Mouse (Mus musculus): ENCODE results near the gene Pex11a. TPM values are rescaled to one million over a fixed set of nuclear protein-coding genes. Genes with fewer than 3 reads are reported as not detected.

Pex11a gene
- total RNA-seq, 2 experiments from 2014 or later, result 9.8 to 11.5 TPM

DNA sequence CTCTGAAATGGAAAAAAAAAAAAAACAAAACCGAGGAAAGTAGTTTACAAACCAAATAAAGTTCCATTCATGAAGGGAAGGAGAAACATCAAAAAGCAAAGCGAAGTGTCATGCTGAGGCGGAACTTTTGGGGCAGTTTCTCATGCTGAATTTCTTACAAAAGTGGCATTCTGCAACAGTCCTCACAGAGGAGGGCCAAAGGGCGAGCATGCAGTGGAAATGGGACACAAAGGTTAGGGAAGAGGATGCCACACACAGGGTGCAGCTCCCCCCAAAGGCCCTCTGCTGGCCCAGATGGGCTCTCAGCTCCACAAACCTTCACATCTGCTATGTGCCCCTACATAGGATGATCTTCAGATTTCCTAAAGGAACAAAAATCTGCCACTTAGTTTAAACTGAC lies 2.7 kb downstream of the Pex11a start:
- no peak for DNase-seq
- intact Hi-C loops (cut with DNase I), result no loop called here

DNA sequence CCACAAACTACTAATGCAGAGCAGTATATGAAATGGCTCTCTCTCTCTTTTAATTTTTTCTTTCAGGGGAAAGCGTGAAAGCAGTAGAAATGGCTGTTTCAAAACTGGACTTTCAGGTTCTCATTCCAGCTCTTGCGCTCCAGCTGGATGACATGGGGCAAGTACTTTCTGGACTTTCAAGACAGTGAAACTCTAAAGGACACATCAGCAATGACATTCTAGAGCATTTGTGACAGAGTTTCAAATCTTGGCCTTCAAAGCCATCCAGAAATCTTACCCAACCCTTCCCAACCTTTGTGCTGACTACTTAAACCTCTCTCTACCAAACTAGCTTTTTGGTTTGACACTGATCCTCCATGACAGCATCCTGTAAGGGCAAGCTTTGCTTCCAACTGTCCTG lies 4.0 kb downstream of the Pex11a start:
- no peak for DNase-seq
- intact Hi-C loops (cut with DNase I), result no loop called here

DNA sequence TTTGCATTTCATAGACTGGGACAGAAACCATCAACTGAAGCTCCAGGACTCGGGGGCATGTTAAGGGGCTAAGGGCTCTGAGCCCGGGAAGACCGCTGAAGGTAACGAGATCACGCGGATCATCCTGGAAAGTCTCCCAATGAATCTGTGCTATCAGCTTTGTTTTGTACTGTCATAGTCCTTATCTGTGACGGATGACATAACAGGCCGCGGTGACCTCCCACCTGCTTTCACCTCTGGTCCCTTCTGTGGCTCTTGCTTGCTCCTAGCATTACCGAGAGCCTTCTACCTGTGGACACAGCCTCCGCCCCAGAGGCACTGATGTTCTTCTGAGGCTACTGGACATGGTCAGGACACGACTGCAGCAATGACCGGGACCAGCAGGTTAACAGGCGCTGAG lies 6.4 kb downstream of the Pex11a start:
- DNase-seq, result no peak
- intact Hi-C loops (cut with DNase I), result no loop called here

DNA sequence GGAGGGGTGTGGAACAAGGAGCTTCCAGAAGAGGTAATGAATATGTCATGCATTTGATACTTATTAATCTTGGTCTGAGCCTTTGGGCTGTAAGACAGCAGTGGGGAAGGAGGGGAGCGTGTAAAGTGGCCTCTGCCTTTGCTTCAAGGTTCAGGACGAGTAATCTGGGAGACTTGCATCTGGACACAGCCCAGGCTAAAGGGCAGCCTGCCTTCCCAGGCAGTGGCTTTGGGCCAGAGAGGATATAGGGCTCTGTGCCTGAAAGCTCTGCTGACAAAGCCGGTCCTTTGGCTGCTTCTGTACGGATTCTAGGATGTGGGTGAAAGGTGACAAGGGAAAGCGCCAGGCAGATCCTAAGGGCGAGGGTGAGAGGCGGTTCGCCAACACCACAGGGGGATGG lies 8.4 kb downstream of the Pex11a start:
- intact Hi-C loops (cut with DNase I), result no loop called here
- peak; percentile 32 to 54 for DNase-seq

DNA sequence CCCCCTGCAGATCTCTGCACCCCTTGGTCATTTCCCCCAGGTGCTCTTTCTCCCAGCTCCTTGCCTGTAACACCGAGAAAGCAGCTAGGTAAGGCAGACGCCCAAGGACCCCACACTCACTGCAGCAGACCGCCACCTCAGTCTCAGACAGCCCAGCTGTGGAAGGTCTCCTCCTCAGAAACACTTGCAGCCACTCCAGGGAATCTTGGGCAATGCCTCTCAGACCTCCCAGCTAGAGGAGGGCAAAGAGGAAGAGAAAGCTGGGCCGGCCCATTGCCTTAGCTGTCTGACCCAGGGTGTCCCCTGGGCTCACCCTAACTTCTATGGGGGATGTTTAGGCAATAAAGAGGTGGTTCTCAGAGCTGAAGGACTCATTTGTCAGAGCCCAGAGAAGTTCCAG lies 10.3 kb downstream of the Pex11a start, which contains the start of gene Plin1:
Gene Plin1, minus strand, starts transcription at position 282 of the 400 bp plus-strand sequence.
- no peak for DNase-seq
- intact Hi-C loops (cut with DNase I), result no loop called here

DNA sequence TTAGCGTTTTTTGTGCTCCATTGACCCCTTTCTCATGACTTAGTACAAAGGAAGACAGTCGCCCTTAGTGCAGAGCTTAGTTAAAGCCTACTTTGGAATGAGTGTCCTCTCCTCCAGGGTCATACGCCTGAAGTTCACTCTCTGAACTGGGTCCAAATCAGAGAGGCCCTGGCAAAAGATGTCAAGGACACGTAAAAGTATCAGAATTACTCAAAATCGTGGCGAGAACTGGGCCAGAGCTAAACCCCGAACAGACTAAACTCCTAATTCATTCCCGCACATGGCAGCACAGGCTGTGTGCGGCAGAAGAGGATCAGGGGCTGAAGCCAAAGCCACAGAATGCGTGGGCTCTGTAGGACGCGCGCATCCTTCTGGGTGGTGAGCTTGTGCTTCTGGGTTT lies 11.5 kb downstream of the Pex11a start:
- intact Hi-C loops (cut with DNase I), result no loop called here

DNA sequence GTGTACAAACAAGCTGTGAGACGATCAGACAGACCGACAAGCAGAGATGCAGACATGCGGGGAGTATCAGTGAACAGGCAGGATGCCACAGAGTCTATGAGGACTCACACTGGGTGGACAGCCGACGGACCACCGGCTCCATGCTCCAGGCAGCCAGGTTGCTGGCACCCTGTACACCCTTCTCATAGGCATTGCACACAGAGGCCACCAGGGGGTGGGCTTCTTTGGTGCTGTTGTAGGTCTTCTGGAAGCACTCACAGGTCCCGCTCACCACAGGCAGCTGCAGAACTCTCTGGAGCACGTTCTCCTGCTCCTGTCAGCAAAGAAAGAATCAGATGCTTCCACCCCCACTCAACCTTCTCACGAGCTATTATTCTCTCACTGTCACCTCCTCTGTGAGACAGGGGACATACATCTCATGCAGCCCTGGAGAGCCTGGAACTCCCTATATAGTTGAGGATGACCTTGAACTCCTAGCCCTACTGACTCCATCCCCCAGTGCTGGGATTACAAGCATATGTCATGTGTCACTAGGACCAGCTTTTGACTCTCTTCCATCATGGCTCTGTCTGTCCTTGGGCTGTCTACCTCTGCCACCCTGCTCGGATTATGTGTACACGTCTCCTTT lies 13.1 kb downstream of the Pex11a start:
- DNase-seq, result no peak
- intact Hi-C loops (cut with DNase I), result loop anchor here (2.0 to 5.0 kb wide), 2 partner anchors 68 to 117 kb away; partner anchors contain the start of gene Ticrr

More for the DNA sequence above, 11.5 kb downstream of the Pex11a start:
- DNase-seq, result no peak

DNA sequence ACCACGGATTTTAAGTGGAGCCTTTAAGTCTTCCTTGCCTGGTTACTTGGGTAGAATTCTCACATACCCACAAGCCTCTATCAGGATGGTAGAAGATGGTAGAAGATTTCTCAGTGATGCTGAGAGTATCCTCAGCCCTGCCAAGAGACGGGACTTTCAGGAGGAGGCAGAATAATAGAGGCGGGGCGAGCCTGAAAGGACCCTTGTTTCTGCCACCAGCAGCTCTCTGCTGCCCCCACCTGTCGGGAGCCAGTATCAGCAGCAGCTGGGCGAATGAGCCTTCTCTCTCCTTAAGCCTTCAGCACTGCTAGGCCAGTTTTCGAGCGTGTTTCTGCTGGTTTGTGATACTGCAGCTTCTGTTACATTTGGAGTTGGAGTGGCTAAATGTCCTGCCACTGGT lies 13.8 kb downstream of the Pex11a start:
- intact Hi-C loops (cut with DNase I), result loop anchor here (2.0 to 5.0 kb wide), 2 partner anchors 67 to 116 kb away; partner anchors contain the start of gene Ticrr
- DNase-seq, result peak in 1 of 2 experiments; percentile 43

DNA sequence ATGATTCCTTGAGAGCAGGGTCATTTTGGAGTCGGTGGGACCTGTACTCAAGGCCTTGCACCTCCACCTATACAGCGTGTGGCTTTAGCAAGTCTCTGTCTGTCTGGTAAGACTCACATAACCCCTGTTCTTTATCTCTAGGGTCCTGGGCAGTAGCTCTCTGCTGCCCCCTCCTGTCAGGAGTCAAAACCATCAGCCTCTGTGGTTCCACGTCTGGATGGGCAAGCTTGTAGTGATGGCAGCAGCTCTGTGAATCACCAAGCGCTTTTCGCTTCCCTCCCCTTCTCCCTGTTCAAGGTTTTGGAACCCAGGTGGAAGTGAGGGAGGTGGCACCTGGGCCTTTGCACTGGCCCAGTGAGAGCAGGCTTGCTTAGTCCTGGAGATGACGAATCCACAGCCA lies 14.7 kb downstream of the Pex11a start:
- peak; percentile 48 to 51 for DNase-seq
- intact Hi-C loops (cut with DNase I), result loop anchor here (2.0 to 5.0 kb wide), 2 partner anchors 66 to 115 kb away; partner anchors contain the start of gene Ticrr

DNA sequence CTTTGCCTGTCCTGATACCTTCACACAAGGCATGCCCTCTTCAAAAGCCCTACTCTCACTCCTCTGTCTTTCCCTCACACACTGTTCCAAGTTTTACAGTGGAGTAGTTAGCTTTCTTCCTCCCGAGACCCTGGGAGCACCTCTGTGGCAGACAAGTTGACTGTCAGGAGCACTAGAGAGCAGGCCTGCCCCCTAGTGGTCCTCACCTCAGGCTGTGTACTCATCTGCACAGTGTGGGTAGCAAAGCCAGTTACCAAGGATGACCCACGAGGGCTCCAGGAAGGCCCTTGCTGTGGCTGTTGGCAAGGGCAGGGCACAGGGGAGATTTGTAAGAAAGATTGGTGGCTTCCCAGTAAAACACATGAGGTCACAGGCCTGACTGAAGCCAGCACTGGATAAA lies 15.8 kb downstream of the Pex11a start:
- intact Hi-C loops (cut with DNase I), result loop anchor here (5.0 kb wide), 1 partner anchor 65 kb away; the partner anchor contains the start of gene Ticrr
- DNase-seq, result peak in 1 of 2 experiments; percentile 47

DNA sequence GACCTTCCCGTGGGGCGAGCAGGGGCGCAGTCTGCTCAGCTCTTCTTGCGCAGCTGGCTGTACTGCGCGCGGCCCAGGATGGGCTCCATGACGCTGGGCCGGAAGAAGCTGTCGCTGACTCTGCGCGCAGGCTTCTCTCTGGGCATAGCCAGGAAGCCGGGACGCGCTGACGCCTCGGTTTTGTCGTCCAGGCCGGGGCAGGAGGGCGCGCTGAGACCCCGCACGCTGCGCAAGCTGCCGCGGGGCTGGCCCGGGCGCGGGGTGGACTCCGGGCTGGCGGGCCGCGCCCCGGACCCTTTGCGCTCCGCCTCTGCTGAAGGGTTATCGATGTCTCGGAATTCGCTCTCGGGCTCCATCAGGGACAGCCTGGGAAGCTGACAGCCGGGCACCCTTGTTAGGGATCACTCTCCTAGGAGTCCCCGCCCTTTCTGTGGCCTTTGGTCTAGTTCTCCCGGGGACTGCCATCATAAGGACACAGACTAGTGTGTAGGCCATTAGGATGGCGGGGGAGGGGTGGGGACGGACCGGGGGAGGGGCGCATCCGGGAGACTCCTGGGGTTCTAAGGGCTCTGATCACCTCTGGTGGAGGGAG lies 21.4 kb downstream of the Pex11a start:
- intact Hi-C loops (cut with DNase I), result no loop called here
- DNase-seq, result peak in 1 of 2 experiments; percentile 56

DNA sequence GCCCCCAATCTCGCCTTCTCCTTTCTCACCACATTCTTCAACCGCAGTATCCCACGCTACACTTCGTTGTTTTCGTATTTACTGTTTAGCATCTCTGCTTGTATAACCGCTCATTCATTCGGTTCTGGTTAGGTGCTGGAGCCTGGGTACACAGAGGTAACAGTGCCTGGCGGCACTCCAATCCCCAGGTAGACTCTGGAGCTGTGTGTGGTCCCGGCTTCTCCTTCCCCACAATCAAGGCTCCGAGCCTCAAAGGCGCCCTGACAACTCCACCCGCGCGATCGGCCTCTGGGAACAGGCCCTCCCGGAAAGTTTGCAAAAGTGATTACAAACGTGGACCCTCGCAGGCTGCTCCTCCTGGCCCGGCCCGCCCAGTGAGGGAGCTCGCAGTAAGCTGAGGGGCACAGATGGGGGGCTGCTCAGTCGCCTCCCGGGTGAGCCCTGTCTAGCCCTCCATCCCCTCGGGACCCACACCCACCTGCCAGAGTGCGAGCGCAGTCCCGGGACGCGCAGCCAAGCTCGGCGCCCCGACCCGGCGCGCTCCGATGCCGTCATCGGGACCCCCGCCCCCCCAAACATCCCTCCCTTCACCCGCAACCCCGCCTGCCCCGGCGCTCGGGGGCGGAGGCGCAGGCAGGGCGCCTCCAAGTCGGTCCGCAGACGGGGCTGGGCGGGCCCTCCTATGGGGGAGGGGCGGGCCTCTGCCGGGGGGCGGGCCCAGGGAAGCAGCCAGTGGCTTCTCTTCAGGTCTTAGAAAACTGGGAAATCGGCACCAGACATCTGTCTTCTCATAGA lies 27.5 kb downstream of the Pex11a start, which contains the start of gene Kif7:
Gene Kif7, minus strand, starts transcription at position 534 of the 795 bp plus-strand sequence.
- intact Hi-C loops (cut with DNase I), result no loop called here
- peak; percentile 59 to 76 for DNase-seq

DNA sequence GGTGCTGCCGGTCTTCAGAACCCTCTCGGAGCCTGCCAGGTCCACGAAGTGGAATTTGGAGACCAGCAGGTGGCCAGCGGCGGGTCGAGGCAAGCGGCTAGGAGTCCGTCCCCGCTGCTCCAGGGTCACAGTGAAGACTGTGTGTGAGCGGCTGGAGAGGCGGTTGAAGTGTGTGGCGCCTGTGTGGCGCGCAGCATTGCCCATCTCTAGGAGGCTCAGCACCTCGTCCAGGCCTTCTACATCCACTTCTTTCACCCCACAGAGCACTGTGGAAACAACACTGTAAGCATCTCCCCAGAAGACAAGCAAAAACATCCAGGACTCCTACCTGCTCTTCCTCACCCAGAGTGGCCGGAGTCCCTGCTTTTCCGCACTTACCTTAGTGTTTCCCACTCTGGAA lies 32.1 kb downstream of the Pex11a start:
- no peak for DNase-seq
- intact Hi-C loops (cut with DNase I), result no loop called here

DNA sequence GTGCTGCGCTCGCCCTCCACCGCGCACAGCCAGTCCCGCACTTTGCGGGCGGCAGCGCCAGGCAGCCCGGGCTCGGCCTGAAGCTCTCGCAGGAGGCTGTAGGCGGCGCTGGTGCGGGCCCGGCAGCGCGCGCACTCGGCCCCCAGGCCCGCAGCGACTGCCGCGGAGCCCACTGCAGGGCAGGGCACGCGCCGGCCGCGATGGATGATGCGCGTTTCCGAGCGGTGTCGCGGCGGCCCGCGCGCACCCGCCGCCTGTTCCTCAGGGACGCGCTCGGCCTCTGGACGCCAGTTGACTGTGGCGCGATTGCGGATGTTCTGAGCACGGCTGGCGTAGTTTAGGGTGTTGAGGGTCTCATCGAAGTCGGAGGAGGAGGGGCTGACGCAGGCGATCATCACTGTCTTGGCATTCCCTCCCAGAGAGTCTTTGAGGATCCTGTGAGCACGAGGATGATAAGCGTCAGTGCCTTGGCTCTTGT lies 32.8 kb downstream of the Pex11a start:
- intact Hi-C loops (cut with DNase I), result no loop called here
- no peak for DNase-seq

DNA sequence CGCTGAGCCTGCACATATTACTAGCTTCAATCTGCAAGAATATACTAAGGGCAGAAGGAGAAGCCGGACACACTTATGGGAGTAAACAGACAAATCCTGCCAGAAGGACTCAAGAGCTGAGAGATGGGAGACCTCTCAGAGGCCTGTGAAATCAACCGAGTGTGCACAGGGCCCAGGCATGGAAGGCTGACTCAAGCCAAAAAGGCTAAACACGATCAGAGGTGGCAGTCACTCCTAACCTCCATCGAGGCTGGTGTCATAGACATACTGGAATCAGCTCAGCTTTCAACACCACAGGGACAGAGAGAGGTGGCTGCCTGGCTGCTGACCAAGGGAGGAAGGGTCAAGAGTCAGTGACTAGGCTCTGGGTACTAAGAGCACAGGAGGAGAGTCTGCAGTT lies 37.7 kb downstream of the Pex11a start:
- intact Hi-C loops (cut with DNase I), result no loop called here
- DNase-seq, result no peak

DNA sequence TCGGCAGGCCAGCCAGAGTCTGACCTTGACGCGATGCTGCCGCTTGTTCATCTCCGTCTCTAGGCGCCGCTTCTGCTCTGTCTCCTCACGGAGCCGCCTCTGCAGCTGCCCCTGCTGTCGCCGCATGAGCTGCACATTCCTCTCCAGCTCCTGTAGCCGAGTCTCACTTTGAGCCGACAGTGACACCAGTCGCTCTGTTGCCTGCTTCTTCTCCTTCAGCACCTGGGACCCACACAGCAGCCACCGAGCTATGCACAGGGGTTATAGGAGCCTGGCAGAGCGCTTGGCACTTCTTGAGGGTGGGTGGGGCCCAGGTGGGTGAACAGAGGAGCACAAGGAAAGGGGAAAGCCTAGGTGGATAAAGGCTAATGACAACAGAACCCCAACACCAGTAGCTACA lies 40.2 kb downstream of the Pex11a start:
- intact Hi-C loops (cut with DNase I), result no loop called here
- no peak for DNase-seq

DNA sequence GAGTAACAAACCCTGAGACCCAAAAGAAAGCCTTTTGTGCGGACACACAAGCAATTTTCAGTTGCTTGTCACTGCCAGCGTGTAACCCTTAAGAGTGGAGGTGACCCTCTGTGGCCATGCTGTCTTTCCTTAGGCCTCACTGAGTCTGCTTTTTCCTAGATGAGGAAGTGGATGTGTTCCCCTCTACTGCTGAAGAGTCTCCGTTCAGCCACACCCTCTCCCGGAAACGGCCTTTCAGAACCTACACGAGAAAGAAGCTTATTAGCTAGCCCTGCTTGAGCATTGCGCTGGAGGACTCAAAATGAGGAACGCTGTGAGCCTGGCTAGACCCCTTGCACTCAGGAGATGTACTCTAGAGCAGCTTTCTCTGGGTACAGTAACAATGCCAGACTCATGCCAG lies 46.4 kb downstream of the Pex11a start:
- DNase-seq, result no peak
- intact Hi-C loops (cut with DNase I), result no loop called here

Data from gastrocnemius, postnatal 36 days (tissue).